In genomic region chr12:28622167-28622532, GRCm38 (mm10) we compare ENCODE assay signal across 1 mouse cellular context.
TF ChIP-seq lines count a peak whose summit lies in the region.

No protein-coding gene starts in this region.

TF ChIP-seq in MEL, 35 proteins besides CTCF, POLR2A, EP300 and RAD21 (continued from another document):
- peak; percentile 30; the same call in 1 of the 2 replicates for TF ChIP-seq TAL1 (IDR thresholded peaks at IDR 0.05; ENCODE audit: low read length)
- peak; percentile 86 for TF ChIP-seq RCOR1 (IDR thresholded peaks at IDR 0.05; ENCODE audit: low read depth, low read length)
- no peak for TF ChIP-seq MEF2A (IDR thresholded peaks at IDR 0.05; ENCODE audit: extremely low read depth, insufficient replicate concordance, low read depth, low read length, poor library complexity, severe bottlenecking)
